Mouse (Mus musculus) cortical plate, adult 2 months (tissue): ENCODE results near the gene Ucp3. TPM values are rescaled to one million over a fixed set of nuclear protein-coding genes. Genes with fewer than 3 reads are reported as not detected.

ENCODE experiments used
- H3K27ac ChIP-seq: fragments of 200-500 bp; 2 replicates; pipeline ENCODE4 v1.5.1; 2012; ENCODE audit warnings: low read length, control low read depth, inconsistent platforms; ENCODE audit not compliant: insufficient read depth
- H3K4me1 ChIP-seq: fragments of 200-500 bp; 2 replicates; pipeline ENCODE4 v1.6.1; 2011; ENCODE audit warnings: low read length; ENCODE audit not compliant: control insufficient read depth, insufficient read depth
- H3K4me3 ChIP-seq: fragments of 200-500 bp; 2 replicates; pipeline ENCODE4 v1.5.1; 2011; ENCODE audit warnings: mild to moderate bottlenecking, low read length, control low read depth; ENCODE audit not compliant: insufficient read depth
- CTCF ChIP-seq: fragments of 200-500 bp; IDR thresholded peaks from 2 replicates; pipeline ENCODE4 v1.5.1; 2011; ENCODE audit warnings: mild to moderate bottlenecking, control low read depth, low read length; ENCODE audit not compliant: insufficient read depth; ENCODE audit errors: extremely low read depth
- POLR2A ChIP-seq: fragments of 200-500 bp; IDR thresholded peaks from 2 replicates; pipeline ENCODE4 v1.6.1; 2011; ENCODE audit warnings: mild to moderate bottlenecking, low read length, control low read depth; ENCODE audit not compliant: insufficient read depth; ENCODE audit errors: extremely low read depth
- polyA plus RNA-seq: library from polyadenylated mRNA; depleted of rRNA; stranded (reverse); fragments of >200 nt; gene quantifications from 2 replicates; pipeline ENCODE4 v1.2.3, GENCODE M21; 2012

The Ucp3 gene
- polyA plus RNA-seq, 1 experiment: 4.6 TPM

DNA sequence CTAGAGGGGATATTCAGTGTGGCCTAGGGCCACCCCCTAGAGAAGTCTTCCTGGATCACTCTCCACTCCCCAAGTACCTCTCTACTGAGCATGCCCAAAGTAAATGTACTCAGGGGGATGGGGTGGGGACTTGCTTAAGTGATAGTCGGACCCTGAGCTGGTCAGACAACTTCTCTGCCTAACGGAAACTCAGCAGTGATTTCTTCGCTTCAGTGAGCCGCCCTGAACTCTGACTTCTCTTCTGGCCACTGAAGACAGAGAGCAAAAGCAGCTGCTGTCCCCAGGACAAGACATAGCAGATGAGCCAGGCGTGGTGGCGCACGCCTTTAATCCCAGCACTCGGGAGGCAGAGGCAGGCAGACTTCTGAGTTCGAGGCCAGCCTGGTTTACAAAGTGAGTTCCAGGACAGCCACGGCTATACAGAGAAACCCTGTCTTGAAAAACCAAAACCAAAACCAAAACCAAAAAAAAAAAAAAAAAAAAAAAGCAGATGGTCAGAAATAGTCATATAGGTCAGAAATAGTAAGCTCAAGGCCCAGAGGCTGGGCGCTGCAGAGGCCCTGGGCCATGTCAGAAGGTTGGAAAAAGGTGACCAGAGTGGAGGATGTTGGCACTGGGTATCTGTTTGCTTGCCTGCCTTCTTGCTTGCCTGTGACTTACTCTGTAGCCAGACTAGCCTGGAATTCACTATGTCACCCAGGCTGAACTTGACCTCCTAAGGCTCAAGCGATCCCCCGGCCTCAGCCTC, 32.1 kb downstream of the Ucp3 start:
- Histone ChIP-seq H3K4me3 (no peak overlapping the region), H3K4me1 (no peaks in the 10 kb centered on the region), H3K27ac (no peak overlapping the region)
- no peak for TF ChIP-seq POLR2A
- TF ChIP-seq CTCF: no peak

DNA sequence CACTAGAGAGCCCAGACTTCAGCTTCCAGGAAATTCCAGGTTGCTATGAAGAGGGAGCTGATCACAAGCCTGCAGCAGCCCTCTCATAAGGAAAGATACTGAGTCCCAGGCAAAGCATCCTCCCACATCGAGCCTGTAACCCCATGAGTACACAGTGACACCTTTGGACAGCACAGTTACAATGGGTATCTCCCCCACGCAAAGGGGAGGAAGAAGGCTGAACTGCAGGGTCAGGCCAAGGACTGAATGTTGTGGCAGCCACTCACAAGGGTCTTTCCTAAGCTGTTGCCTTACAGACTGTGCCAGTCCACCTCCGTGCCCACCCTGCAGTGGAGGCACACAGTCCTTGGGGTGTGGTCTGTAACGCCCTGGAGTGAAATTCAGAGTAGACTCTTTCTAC, 33.7 kb downstream of the Ucp3 start:
- H3K4me3 ChIP-seq: no peak overlapping the region
- TF ChIP-seq CTCF: no peak
- no peak for TF ChIP-seq POLR2A
- H3K27ac ChIP-seq: no peak overlapping the region
- H3K4me1 ChIP-seq: no peaks in the 10 kb centered on the region

DNA sequence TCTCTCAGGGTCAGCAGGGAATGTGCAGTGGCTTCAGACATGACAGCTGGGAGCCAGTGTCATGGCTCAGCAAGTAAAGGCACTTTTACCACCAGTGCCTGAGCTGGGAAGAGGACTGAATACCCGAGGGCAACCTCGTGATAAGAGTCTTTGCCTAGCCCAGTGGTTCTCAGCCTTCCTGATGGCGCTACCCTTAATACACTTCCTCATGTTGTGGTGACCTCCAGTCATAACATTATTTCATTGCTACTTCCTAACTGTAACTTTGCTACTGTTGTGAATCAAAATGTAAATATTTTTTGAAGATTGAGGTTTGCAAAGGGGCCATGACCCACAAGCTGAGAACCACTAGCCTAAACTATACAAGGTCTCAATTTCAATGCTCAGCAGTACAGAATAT, 35.9 kb downstream of the Ucp3 start:
- H3K4me1 ChIP-seq: no peaks in the 10 kb centered on the region
- TF ChIP-seq CTCF: no peak
- TF ChIP-seq POLR2A: no peak
- H3K27ac ChIP-seq: no peak overlapping the region
- no peak overlapping the region for H3K4me3 ChIP-seq

DNA sequence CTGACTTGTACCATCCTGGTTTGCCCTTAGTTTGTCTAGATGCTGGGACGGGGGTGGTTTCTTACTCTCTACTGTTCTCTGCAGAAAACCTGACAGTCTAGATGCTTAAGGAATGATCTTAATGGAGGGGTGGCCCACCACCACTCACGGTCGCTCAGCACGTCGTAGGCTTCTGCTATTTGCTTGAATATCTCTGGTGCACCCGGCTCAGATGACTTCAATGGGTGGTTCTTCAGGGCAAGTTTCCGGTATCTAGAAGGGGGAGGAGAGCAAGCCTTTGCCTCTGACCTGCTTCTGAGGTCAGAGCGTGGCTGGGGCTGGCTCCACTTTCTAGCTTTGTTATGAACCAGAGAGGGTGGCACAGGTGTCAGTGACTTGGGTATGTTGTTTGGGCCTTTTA, 38.8 kb downstream of the Ucp3 start:
- no peak overlapping the region for H3K4me3 ChIP-seq
- no peak overlapping the region for H3K27ac ChIP-seq
- H3K4me1 ChIP-seq: no peaks in the 10 kb centered on the region; the same call in 1 of the 2 replicates
- TF ChIP-seq CTCF (no peak), POLR2A (no peak)

DNA sequence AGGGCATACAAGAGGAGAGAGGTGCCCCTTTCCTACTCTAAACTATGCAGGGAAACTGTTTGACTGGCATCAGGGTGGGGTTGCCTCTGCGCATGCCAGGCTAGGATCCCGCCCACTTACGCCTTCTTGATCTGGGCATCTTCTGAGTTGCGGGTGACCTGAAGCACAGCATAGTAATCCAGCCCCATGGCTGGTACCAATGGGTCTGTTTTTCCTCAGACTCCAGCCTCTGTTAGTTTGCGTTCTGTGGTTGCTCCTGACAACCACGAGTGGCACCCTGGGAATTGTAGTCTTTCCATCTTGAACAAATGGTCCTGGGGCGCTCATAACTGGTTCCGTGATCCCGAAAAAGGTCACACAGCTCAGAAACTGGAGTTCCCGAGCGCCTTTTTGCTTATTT, 41.8 kb downstream of the Ucp3 start, which contains the start of gene Dnajb13:
Dnajb13 (minus strand) TSS at position 388 of the 400 bp plus-strand sequence.
- Histone ChIP-seq H3K4me3 (no peak within 1 kb of the TSS), H3K4me1 (no peaks in the 10 kb centered on the region; the same call in 1 of the 2 replicates), H3K27ac (no peak within 1 kb of the TSS)
- TF ChIP-seq CTCF (no peak), POLR2A (no peak)

DNA sequence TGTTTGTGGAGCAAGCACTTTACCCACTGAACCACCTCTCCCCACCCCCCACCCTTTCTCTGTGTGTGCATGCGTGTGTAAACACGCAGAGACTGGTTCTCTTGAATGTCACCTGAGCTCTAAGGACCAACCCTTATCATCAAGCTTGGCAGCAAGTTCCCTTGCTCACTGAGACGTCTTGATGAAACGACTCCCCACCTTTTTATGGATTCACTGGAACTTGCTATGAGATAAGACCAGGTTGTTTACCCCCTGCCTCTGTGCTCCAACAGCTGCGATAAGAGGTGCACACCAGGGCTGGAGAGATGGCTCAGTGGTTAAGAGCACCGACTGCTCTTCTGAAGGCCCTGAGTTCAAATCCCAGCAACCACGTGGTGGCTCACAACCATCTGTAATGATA, 47.4 kb downstream of the Ucp3 start:
- TF ChIP-seq CTCF (no peak), POLR2A (no peak)

DNA sequence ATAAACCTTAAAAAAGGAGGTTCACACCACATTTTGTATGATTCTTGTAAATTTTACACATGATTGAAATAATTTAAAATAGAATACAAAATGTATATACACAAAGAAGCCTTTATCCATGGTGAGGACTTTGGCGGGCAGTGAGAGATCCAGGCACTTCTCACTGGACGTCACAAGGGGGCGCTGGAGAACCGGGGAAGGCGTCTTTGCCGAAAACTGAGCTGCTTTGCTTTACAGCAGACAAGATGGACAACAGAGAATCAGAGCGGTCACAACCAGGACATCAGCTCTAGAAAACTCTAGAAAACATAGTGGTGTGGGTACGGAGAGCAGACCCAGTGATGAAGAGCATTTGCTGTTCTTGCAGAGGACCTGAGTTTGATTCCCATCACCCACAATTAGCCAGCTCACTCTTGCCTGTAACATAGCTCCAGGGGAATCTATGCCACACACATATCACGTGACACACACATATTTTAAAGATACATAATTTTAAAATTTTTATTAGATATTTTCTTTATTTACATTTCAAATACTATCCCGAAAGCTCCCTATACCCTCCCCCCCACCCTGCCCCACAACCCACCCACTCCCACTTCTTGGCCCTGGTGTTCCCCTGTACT, 48.0 kb downstream of the Ucp3 start:
- no peak overlapping the region; the same call in 1 of the 2 replicates for H3K4me3 ChIP-seq
- no peaks in the 10 kb centered on the region for H3K4me1 ChIP-seq
- TF ChIP-seq CTCF (peak; percentile 95), POLR2A (no peak)
- no peak overlapping the region for H3K27ac ChIP-seq

More for the DNA sequence above, 47.4 kb downstream of the Ucp3 start:
- Histone ChIP-seq H3K4me1 (no peaks in the 10 kb centered on the region), H3K27ac (no peak overlapping the region), H3K4me3 (no peak overlapping the region)

DNA sequence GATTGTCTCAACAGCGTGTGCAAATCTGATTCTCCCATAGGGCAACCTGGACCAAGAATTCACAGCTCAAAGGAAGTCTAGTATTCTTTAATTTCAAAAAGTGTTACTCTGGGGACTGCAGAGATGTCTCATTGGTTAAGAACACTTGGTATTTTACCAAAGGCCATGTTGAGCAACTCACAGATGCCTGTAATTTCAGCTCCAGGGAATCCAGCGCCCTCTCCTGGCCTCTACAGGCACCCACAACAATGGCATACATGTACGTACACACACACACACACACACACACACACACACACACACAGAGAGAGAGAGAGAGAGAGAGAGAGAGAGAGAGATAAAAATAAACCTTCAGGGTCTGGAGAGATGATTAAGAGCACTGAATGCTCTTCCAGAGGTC, 49.4 kb downstream of the Ucp3 start:
- Histone ChIP-seq H3K4me1 (no peaks in the 10 kb centered on the region), H3K27ac (no peak overlapping the region), H3K4me3 (no peak overlapping the region)
- TF ChIP-seq POLR2A: no peak
- TF ChIP-seq CTCF: no peak

DNA sequence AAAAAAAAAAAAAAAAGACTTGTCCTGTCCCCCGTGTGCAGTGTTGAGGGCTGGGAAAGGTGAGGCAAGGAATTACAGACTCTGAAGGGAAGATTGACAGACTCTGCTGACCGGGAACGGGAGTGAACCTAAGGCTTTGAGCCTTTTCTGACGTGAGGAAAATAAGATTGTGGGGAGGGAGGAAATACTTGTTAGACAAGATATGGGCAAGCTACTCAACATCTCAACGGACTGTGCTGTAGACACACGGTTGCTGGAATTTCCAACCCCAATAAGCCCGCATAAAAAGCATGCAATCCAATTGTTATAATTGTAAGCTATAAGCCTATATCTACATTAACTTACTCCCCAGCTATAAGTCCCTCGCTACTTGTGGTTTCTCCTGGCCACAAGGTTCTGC, 51.9 kb downstream of the Ucp3 start:
- TF ChIP-seq CTCF (no peak), POLR2A (no peak)
- no peak overlapping the region for H3K27ac ChIP-seq

DNA sequence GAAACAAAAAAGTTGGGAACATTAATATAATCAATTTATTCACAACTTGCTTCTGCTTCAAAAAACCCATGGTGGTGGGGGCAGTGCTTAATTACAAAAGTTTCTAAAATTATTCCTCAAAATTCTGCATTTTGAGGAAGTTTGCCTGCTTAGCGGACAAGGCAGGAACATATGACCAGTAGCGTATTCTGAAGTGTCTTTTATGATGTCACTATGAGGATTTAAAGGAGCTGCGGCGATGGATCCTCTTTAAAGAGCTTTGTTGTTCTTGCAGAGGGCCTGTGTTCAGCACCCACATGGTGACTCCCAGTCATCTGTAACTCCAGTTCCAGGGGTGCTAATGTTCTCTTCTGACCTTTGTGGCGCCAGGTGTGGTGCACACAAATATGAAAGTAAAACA, 58.0 kb downstream of the Ucp3 start:
- Histone ChIP-seq H3K27ac (no peak overlapping the region), H3K4me1 (no peaks in the 10 kb centered on the region), H3K4me3 (no peak overlapping the region)
- TF ChIP-seq POLR2A (no peak), CTCF (no peak)

More for the DNA sequence above, 51.9 kb downstream of the Ucp3 start:
- Histone ChIP-seq H3K4me1 (no peaks in the 10 kb centered on the region), H3K4me3 (no peak overlapping the region)

DNA sequence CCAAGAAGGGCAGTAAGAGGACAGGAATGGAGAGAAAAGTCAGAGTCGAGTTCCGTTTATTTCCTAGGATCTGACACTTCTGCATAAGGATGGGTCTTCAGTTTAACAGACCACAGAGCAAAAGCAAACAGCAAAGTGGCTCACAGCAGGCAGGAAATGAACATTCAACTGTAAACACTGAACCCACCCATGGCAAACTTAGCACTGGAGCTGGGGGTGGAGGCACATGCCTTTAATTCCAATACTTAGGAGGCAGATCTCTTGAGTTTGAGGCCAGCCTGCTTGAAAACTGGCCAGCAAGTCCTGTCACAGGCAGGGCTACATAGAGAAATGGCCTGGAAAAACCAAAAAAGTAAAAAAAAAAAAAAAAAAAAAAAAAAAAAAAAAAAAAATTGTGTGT, 60.7 kb downstream of the Ucp3 start:
- Histone ChIP-seq H3K4me1 (no peaks in the 10 kb centered on the region), H3K4me3 (no peak overlapping the region), H3K27ac (no peak overlapping the region)
- TF ChIP-seq CTCF: no peak
- no peak for TF ChIP-seq POLR2A
